Mouse (Mus musculus): Measurements from ENCODE around the gene Fam50a.
"Not testable (repeated sequence)": the region's sequence is repeated elsewhere in the genome, so short reads cannot be mapped to it uniquely, and the experiment has no call there.

The Fam50a gene

GRCm38 (mm10) chrX:74330166-74330930 lies 17.5 kb downstream of the Fam50a start:
- DNase-seq (ENCODE audit: low read depth, low spot score) = no peak

GRCm38 (mm10) chrX:74352645-74353466 lies 40.0 kb downstream of the Fam50a start:
- DNase-seq (ENCODE audit: low read depth, low spot score) = no peak

- peak; percentile 86 for DNase-seq (ENCODE audit: low read depth, low spot score)
Measured at GRCm38 (mm10) chrX:74353467-74353770, 40.6 kb downstream of the Fam50a start, which contains the start of gene Lage3. Lage3 (minus strand) TSS chrX:74353618.

GRCm38 (mm10) chrX:74357069-74357468 lies 44.2 kb downstream of the Fam50a start:
- not testable (repeated sequence) for DNase-seq (ENCODE audit: low read depth, low spot score)

GRCm38 (mm10) chrX:74359171-74359570 lies 46.3 kb downstream of the Fam50a start:
- DNase-seq (ENCODE audit: low read depth, low spot score) = no peak

- no peak for DNase-seq (ENCODE audit: low read depth, low spot score)
Measured at GRCm38 (mm10) chrX:74367512-74367911, 54.7 kb downstream of the Fam50a start.

GRCm38 (mm10) chrX:74368209-74368909 lies 55.5 kb downstream of the Fam50a start:
- DNase-seq (ENCODE audit: low read depth, low spot score) = peak; percentile 73
